Mouse (Mus musculus): ENCODE data around the gene Gm29776. TPM values are rescaled to one million over a fixed set of nuclear protein-coding genes. Genes with fewer than 3 reads are reported as not detected.

The Gm29776 gene
- total and polyA plus RNA-seq, 2 experiments from 2014 or later = 0.31 TPM; not detected in 1

- WGBS = 59% methylated on average over 13 of the region's 13 CpGs
- peak; percentile 45; the same call in 1 of the 2 replicates for ATAC-seq (ENCODE audit: low FRiP score)
These were observed 30.4 kb upstream of the Gm29776 start for GRCm38 (mm10) chr14:54728823-54729653.

GRCm38 (mm10) chr14:54727565-54727964 lies 28.9 kb upstream of the Gm29776 start:
- H3K4me3 ChIP-seq (ENCODE audit: low read depth, low read length) = no peak overlapping the region
- no peak overlapping the region for H3K9ac ChIP-seq (replicated peaks; ENCODE audit: low read length, poor library complexity, severe bottlenecking)
- no peaks in the 10 kb centered on the region for H3K9me3 ChIP-seq (ENCODE audit: low read length)
- no peak for TF ChIP-seq CTCF (IDR thresholded peaks at IDR 0.05)
- H3K27me3 ChIP-seq (ENCODE audit: insufficient read depth, low read length) = no peaks in the 10 kb centered on the region
- H3K4me2 ChIP-seq (ENCODE audit: low read depth, low read length, poor library complexity, severe bottlenecking) = no peak overlapping the region
- no peaks in the 10 kb centered on the region for H3K4me1 ChIP-seq (ENCODE audit: insufficient read depth, low read length)
- no peak overlapping the region for H3K27ac ChIP-seq (ENCODE audit: low read depth, low read length)
- DNase-seq (ENCODE audit: low spot score) = no peak
- H3K36me3 ChIP-seq (ENCODE audit: insufficient read depth, low read length) = peaks cover 20% of the 10 kb centered on the region
- 83% methylated on average over 5 of the region's 5 CpGs for WGBS
- no peak for ATAC-seq (ENCODE audit: low FRiP score)

More at GRCm38 (mm10) chr14:54728823-54729653, 30.4 kb upstream of the Gm29776 start:
- H3K27me3 ChIP-seq (ENCODE audit: insufficient read depth, low read length) = no peaks in the 10 kb centered on the region
- TF ChIP-seq CTCF (IDR thresholded peaks at IDR 0.05) = no peak
- H3K36me3 ChIP-seq (ENCODE audit: insufficient read depth, low read length) = peaks cover 10% of the 10 kb centered on the region
- H3K9ac ChIP-seq (replicated peaks; ENCODE audit: low read length, poor library complexity, severe bottlenecking) = no peak overlapping the region
- H3K4me2 ChIP-seq (ENCODE audit: low read depth, low read length, poor library complexity, severe bottlenecking) = no peak overlapping the region
- no peak overlapping the region for H3K4me3 ChIP-seq (ENCODE audit: low read depth, low read length)
- no peak for DNase-seq (ENCODE audit: low spot score)
- no peaks in the 10 kb centered on the region for H3K4me1 ChIP-seq (ENCODE audit: insufficient read depth, low read length)
- H3K9me3 ChIP-seq (ENCODE audit: low read length) = no peaks in the 10 kb centered on the region
- no peak overlapping the region for H3K27ac ChIP-seq (ENCODE audit: low read depth, low read length)

GRCm38 (mm10) chr14:54724049-54724448 lies 25.4 kb upstream of the Gm29776 start:
- peaks cover 16% of the 10 kb centered on the region for H3K36me3 ChIP-seq (ENCODE audit: insufficient read depth, low read length)
- TF ChIP-seq CTCF (IDR thresholded peaks at IDR 0.05) = no peak
- ATAC-seq (ENCODE audit: low FRiP score) = no peak
- no peak overlapping the region for H3K4me2 ChIP-seq (ENCODE audit: low read depth, low read length, poor library complexity, severe bottlenecking)
- no peaks in the 10 kb centered on the region for H3K9me3 ChIP-seq (ENCODE audit: low read length)
- DNase-seq (ENCODE audit: low spot score) = no peak
- 88% methylated on average over 6 of the region's 6 CpGs for WGBS
- H3K9ac ChIP-seq (replicated peaks; ENCODE audit: low read length, poor library complexity, severe bottlenecking) = no peak overlapping the region
- no peak overlapping the region for H3K4me3 ChIP-seq (ENCODE audit: low read depth, low read length)
- no peaks in the 10 kb centered on the region for H3K27me3 ChIP-seq (ENCODE audit: insufficient read depth, low read length)
- no peak overlapping the region for H3K27ac ChIP-seq (ENCODE audit: low read depth, low read length)
- H3K4me1 ChIP-seq (ENCODE audit: insufficient read depth, low read length) = no peaks in the 10 kb centered on the region

- H3K27ac ChIP-seq (ENCODE audit: low read depth, low read length) = no peak overlapping the region
- H3K9ac ChIP-seq (replicated peaks; ENCODE audit: low read length, poor library complexity, severe bottlenecking) = no peak overlapping the region
- no peak overlapping the region for H3K4me3 ChIP-seq (ENCODE audit: low read depth, low read length)
- H3K36me3 ChIP-seq (ENCODE audit: insufficient read depth, low read length) = peaks cover 15% of the 10 kb centered on the region
- no peaks in the 10 kb centered on the region for H3K4me1 ChIP-seq (ENCODE audit: insufficient read depth, low read length)
- H3K9me3 ChIP-seq (ENCODE audit: low read length) = no peaks in the 10 kb centered on the region
- no peak for DNase-seq (ENCODE audit: low spot score)
- H3K4me2 ChIP-seq (ENCODE audit: low read depth, low read length, poor library complexity, severe bottlenecking) = no peak overlapping the region
- no peak for ATAC-seq (ENCODE audit: low FRiP score)
- no peaks in the 10 kb centered on the region for H3K27me3 ChIP-seq (ENCODE audit: insufficient read depth, low read length)
- WGBS = 80% methylated on average over 10 of the region's 10 CpGs
- no peak for TF ChIP-seq CTCF (IDR thresholded peaks at IDR 0.05)
These were observed 23.1 kb upstream of the Gm29776 start for GRCm38 (mm10) chr14:54721711-54722110.

GRCm38 (mm10) chr14:54720654-54721350 lies 22.2 kb upstream of the Gm29776 start:
- Histone ChIP-seq H3K4me2 (ENCODE audit: low read depth, low read length, poor library complexity, severe bottlenecking) (no peak overlapping the region), H3K4me1 (ENCODE audit: insufficient read depth, low read length) (no peaks in the 10 kb centered on the region), H3K27ac (ENCODE audit: low read depth, low read length) (no peak overlapping the region), H3K27me3 (ENCODE audit: insufficient read depth, low read length) (no peaks in the 10 kb centered on the region), H3K9me3 (ENCODE audit: low read length) (no peaks in the 10 kb centered on the region), H3K9ac (replicated peaks; ENCODE audit: low read length, poor library complexity, severe bottlenecking) (no peak overlapping the region), H3K4me3 (ENCODE audit: low read depth, low read length) (no peak overlapping the region), H3K36me3 (ENCODE audit: insufficient read depth, low read length) (peaks cover 10% of the 10 kb centered on the region; the same call in 1 of the 2 replicates)
- peak; percentile 10 for DNase-seq (ENCODE audit: low spot score)
- WGBS = 92% methylated on average over 7 of the region's 7 CpGs
- no peak for ATAC-seq (ENCODE audit: low FRiP score)
- no peak for TF ChIP-seq CTCF (IDR thresholded peaks at IDR 0.05)

GRCm38 (mm10) chr14:54720041-54720440 lies 21.4 kb upstream of the Gm29776 start:
- H3K9me3 ChIP-seq (ENCODE audit: low read length) = no peaks in the 10 kb centered on the region
- no peaks in the 10 kb centered on the region for H3K27me3 ChIP-seq (ENCODE audit: insufficient read depth, low read length)
- H3K27ac ChIP-seq (ENCODE audit: low read depth, low read length) = no peak overlapping the region
- H3K4me1 ChIP-seq (ENCODE audit: insufficient read depth, low read length) = no peaks in the 10 kb centered on the region
- no peak for TF ChIP-seq CTCF (IDR thresholded peaks at IDR 0.05)
- peaks cover 10% of the 10 kb centered on the region; the same call in 1 of the 2 replicates for H3K36me3 ChIP-seq (ENCODE audit: insufficient read depth, low read length)
- H3K4me3 ChIP-seq (ENCODE audit: low read depth, low read length) = no peak overlapping the region
- ATAC-seq (ENCODE audit: low FRiP score) = no peak
- no peak overlapping the region for H3K9ac ChIP-seq (replicated peaks; ENCODE audit: low read length, poor library complexity, severe bottlenecking)
- DNase-seq (ENCODE audit: low spot score) = no peak
- WGBS = 93% methylated on average over 11 of the region's 11 CpGs
- H3K4me2 ChIP-seq (ENCODE audit: low read depth, low read length, poor library complexity, severe bottlenecking) = no peak overlapping the region
